Mouse (Mus musculus): ENCODE measurements around the gene BC030870. TPM values are rescaled to one million over a fixed set of nuclear protein-coding genes. Genes with fewer than 3 reads are reported as not detected.

Gene BC030870
- not detected in 2 replicates for polyA plus RNA-seq (2021; fragmentation: Nextera tagmentation)
- long read RNA-seq, experiment 1 = 0 reads
- long read RNA-seq, experiment 2 = 0 reads

DNA sequence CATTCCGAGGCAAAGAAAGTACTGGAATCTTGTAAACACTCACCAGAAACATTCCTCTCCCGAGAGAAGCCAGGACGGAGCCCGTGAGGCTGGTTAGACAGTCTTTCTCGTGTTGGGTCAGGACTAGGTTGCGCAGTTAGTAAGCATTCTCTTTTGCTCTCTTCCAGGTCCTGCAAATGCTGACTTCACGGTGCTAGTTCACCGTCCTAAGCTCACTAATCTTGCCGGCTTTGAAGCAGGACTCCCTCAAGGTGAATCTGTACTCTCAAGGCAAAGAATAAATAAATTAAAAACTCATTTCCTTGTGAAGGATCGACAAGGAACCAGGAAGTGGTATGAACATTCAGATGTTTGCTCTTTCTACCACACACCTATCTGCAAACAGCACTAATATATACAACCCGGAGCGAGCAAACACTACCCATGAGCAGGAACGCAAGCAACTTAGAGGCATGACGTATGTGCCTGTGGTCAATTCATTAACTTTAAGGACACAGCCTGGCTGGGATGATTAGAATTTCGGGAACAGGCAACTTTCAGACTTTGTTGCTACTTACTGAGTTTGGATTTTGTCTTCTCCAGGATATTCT lies at the start of gene BC030870:
BC030870 (minus strand) TSS at position 365 of the 590 bp plus-strand sequence.

DNA sequence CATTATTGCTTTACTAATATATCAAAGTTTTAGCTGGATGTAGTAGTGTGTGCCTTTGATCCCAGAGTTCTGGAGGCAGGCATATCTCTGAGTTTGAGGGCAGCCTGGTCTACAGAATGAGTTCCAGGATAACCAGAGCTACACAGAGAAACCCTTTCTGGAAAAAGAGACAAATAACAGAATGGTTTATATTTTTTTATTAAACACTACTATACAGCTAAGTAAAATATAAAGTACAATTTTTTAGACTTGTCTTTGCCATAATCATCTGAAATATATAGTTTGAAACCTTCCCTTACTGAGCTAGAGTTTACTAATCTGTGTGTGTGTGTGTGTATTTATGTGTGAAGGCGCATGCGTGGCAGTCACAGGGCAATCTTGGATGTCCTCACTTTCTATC lies 54.6 kb downstream of the BC030870 start, which contains the start of gene Gm10663:
Gm10663 (plus strand) TSS at position 301 of the 400 bp plus-strand sequence.

DNA sequence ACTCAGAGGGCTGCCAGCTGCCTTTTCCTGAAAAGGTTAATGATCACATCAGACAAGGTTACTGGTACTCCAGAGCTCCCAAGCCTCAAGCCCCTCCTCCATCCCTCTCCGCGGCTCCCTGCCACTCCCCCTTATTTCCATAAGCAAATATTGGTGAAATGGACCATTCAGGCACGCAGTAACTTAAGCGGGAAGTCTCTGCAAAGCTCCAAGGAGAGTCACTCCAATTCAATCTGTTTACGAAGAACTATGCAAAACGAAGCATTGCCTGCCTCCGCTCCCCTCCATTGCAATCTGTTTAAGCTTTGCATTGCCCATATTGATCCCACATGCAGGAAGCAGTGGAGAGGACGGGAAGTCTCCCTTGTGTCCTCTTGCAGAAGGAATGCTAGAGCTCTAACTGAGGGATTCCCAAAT lies 92.2 kb downstream of the BC030870 start, which contains the start of gene Apela:
Apela (minus strand) TSS at position 220 of the 417 bp plus-strand sequence.

Small RNA genes lying within 50 kb of the gene (microRNA-seq; reads per million reads assigned to microRNA genes)
- not detected for gene Gm24333

Other genes with a start within 250 kb of the BC030870 start
- gene Tmem192, start 182.4 kb downstream of the BC030870 start, polyA plus RNA-seq (2021; fragmentation: Nextera tagmentation) = 48.3 and 48.7 TPM in 2 replicates
- 0.10 TPM in 1 of 2 replicates, not detected in the other for gene Trim75, start 141.7 kb downstream of the BC030870 start, polyA plus RNA-seq (2021; fragmentation: Nextera tagmentation)
- gene Trim61, start 111.0 kb downstream of the BC030870 start, polyA plus RNA-seq (2021; fragmentation: Nextera tagmentation) = not detected in 2 replicates
- not detected in 2 replicates for gene Trim60, start 111.0 kb downstream of the BC030870 start, polyA plus RNA-seq (2021; fragmentation: Nextera tagmentation)
- gene Apela, start 92.2 kb downstream of the BC030870 start, polyA plus RNA-seq (2021; fragmentation: Nextera tagmentation) = 0.24 and 0.65 TPM in 2 replicates
- gene Gm10663, start 54.5 kb downstream of the BC030870 start, polyA plus RNA-seq (2021; fragmentation: Nextera tagmentation) = not detected in 2 replicates